Mouse (Mus musculus) limb, embryonic 12.5 days (tissue): ENCODE results near the gene Micu1. TPM values are rescaled to one million over a fixed set of nuclear protein-coding genes. Genes with fewer than 3 reads are reported as not detected.
"Not testable (repeated sequence)": the region's sequence is repeated elsewhere in the genome, so short reads cannot be mapped to it uniquely, and the experiment has no call there.

Source experiments
- ATAC-seq: fragments of 200-750 bp; cut with Nextera tagmentation; 2 replicates; pipeline ENCODE4 v1.8.0; 2017; ENCODE audit warnings: low read depth, moderate TSS enrichment; ENCODE audit not compliant: insufficient number of reproducible peaks, insufficient read depth, low FRiP score, low TSS enrichment
- H3K27ac ChIP-seq: fragments of 300-500 bp; sonication (generic); 2 replicates; pipeline ENCODE4 v1.5.1; 2016; ENCODE audit warnings: mild to moderate bottlenecking, moderate library complexity
- H3K27me3 ChIP-seq: fragments of 300-500 bp; sonication (generic); 2 replicates; pipeline ENCODE4 v1.6.1; 2016; ENCODE audit warnings: mild to moderate bottlenecking, moderate library complexity
- H3K36me3 ChIP-seq: fragments of 300-500 bp; sonication (generic); 2 replicates; pipeline ENCODE4 v1.6.1; 2016; ENCODE audit warnings: mild to moderate bottlenecking, moderate library complexity
- H3K4me1 ChIP-seq: fragments of 300-500 bp; sonication (generic); replicated peaks from 2 replicates; pipeline ENCODE4 v1.6.1; 2016
- H3K4me2 ChIP-seq: fragments of 300-500 bp; sonication (generic); 2 replicates; pipeline ENCODE4 v1.6.1; 2016; ENCODE audit warnings: mild to moderate bottlenecking, moderate library complexity
- H3K4me3 ChIP-seq: fragments of 300-500 bp; sonication (generic); replicated peaks from 2 replicates; pipeline ENCODE4 v1.5.1; 2016; ENCODE audit warnings: mild to moderate bottlenecking
- H3K9ac ChIP-seq: fragments of 300-500 bp; sonication (generic); replicated peaks from 2 replicates; pipeline ENCODE4 v1.6.1; 2016; ENCODE audit warnings: mild to moderate bottlenecking, moderate library complexity
- H3K9me3 ChIP-seq: fragments of 300-500 bp; sonication (generic); 2 replicates; pipeline ENCODE4 v1.6.1; 2016; ENCODE audit warnings: mild to moderate bottlenecking, moderate library complexity
- WGBS: fragments of 180-500 bp; shearing (Covaris S2); methylation state at CpG from one replicate; pipeline ENCODE4 v1.1.7; 2016; 5-methylcytosine and 5-hydroxymethylcytosine counted together
- polyA plus RNA-seq: library from polyadenylated mRNA; unstranded; fragments of >200 nt; fragmentation: Nextera tagmentation; extraction: Ambion mirVana; gene quantifications from 2 replicates; pipeline ENCODE4 v1.2.1, GENCODE M21; 2016

The Micu1 gene
- polyA plus RNA-seq, 1 experiment from 2014 or later = 80.5 TPM

GRCm38 (mm10) chr10:59860684-59861083 lies 158.4 kb downstream of the Micu1 start:
- Histone ChIP-seq H3K4me3 (no peak overlapping the region), H3K27ac (no peak overlapping the region), H3K36me3 (peaks cover 19% of the 10 kb centered on the region), H3K27me3 (no peaks in the 10 kb centered on the region), H3K4me2 (no peak overlapping the region), H3K9me3 (no peaks in the 10 kb centered on the region), H3K9ac (no peak overlapping the region), H3K4me1 (peaks cover 18% of the 10 kb centered on the region; the same call in 1 of the 2 replicates)
- no peak for ATAC-seq
- 74% methylated on average over 9 of the region's 9 CpGs for WGBS

- Histone ChIP-seq H3K4me1 (peaks cover 18% of the 10 kb centered on the region; the same call in 1 of the 2 replicates), H3K27ac (no peak overlapping the region), H3K9me3 (no peaks in the 10 kb centered on the region), H3K27me3 (no peaks in the 10 kb centered on the region), H3K4me3 (no peak overlapping the region), H3K9ac (no peak overlapping the region), H3K36me3 (peaks cover 19% of the 10 kb centered on the region), H3K4me2 (no peak overlapping the region)
- no peak for ATAC-seq
- WGBS = 86% methylated on average over 10 of the region's 10 CpGs
These were observed 158.9 kb downstream of the Micu1 start for GRCm38 (mm10) chr10:59861201-59861600.

- ATAC-seq = no peak
- Histone ChIP-seq H3K27ac (no peak overlapping the region), H3K4me2 (no peak overlapping the region), H3K4me3 (no peak overlapping the region), H3K9ac (no peak overlapping the region), H3K9me3 (no peaks in the 10 kb centered on the region), H3K36me3 (peaks cover 19% of the 10 kb centered on the region), H3K27me3 (no peaks in the 10 kb centered on the region), H3K4me1 (peaks cover 18% of the 10 kb centered on the region; the same call in 1 of the 2 replicates)
- 86% methylated on average over 6 of the region's 6 CpGs for WGBS
These were observed 160.7 kb downstream of the Micu1 start for GRCm38 (mm10) chr10:59862816-59863440.

- Histone ChIP-seq H3K4me1 (peaks cover 18% of the 10 kb centered on the region; the same call in 1 of the 2 replicates), H3K4me3 (no peak overlapping the region), H3K36me3 (peaks cover 19% of the 10 kb centered on the region), H3K9me3 (no peaks in the 10 kb centered on the region), H3K4me2 (no peak overlapping the region), H3K27ac (no peak overlapping the region), H3K27me3 (no peaks in the 10 kb centered on the region), H3K9ac (peak overlapping the region; percentile 32; the same call in 1 of the 2 replicates)
- WGBS = 27% methylated on average over 4 of the region's 4 CpGs
- no peak for ATAC-seq
These were observed 161.3 kb downstream of the Micu1 start for GRCm38 (mm10) chr10:59863620-59864019.

GRCm38 (mm10) chr10:59864232-59864875 lies 162.1 kb downstream of the Micu1 start:
- WGBS = 85% methylated on average over 19 of the region's 19 CpGs
- ATAC-seq = no peak
- Histone ChIP-seq H3K36me3 (peaks cover 19% of the 10 kb centered on the region), H3K4me1 (peaks cover 12% of the 10 kb centered on the region; the same call in 1 of the 2 replicates), H3K9me3 (no peaks in the 10 kb centered on the region), H3K27ac (no peak overlapping the region), H3K4me2 (no peak overlapping the region), H3K4me3 (no peak overlapping the region), H3K27me3 (no peaks in the 10 kb centered on the region), H3K9ac (no peak overlapping the region)

- Histone ChIP-seq H3K4me3 (no peak overlapping the region), H3K9me3 (no peaks in the 10 kb centered on the region), H3K27me3 (no peaks in the 10 kb centered on the region), H3K9ac (no peak overlapping the region), H3K4me2 (no peak overlapping the region), H3K4me1 (peaks cover 10% of the 10 kb centered on the region; the same call in 1 of the 2 replicates), H3K36me3 (peaks cover 19% of the 10 kb centered on the region), H3K27ac (no peak overlapping the region)
- WGBS = 32% methylated on average over 13 of the region's 13 CpGs
- ATAC-seq = peak; percentile 81
These were observed 162.8 kb downstream of the Micu1 start for GRCm38 (mm10) chr10:59864884-59865726.

GRCm38 (mm10) chr10:59868266-59868665 lies 166.0 kb downstream of the Micu1 start:
- peaks cover 11% of the 10 kb centered on the region for H3K36me3 ChIP-seq
- no peak for ATAC-seq
- H3K4me1 ChIP-seq = peaks cover 9% of the 10 kb centered on the region; the same call in 1 of the 2 replicates
- H3K27ac ChIP-seq = no peak overlapping the region
- no peaks in the 10 kb centered on the region for H3K27me3 ChIP-seq
- WGBS = 66% methylated on average over 11 of the region's 11 CpGs
- no peak overlapping the region for H3K9ac ChIP-seq
- no peaks in the 10 kb centered on the region for H3K9me3 ChIP-seq
- H3K4me3 ChIP-seq = no peak overlapping the region
- H3K4me2 ChIP-seq = no peak overlapping the region

GRCm38 (mm10) chr10:59870038-59870437 lies 167.8 kb downstream of the Micu1 start:
- no peak overlapping the region for H3K4me3 ChIP-seq
- no peak for ATAC-seq
- no peaks in the 10 kb centered on the region; the same call in 1 of the 2 replicates for H3K36me3 ChIP-seq
- no peaks in the 10 kb centered on the region for H3K4me1 ChIP-seq
- no peaks in the 10 kb centered on the region for H3K9me3 ChIP-seq
- no peak overlapping the region for H3K9ac ChIP-seq
- no peak overlapping the region for H3K4me2 ChIP-seq
- no peak overlapping the region for H3K27ac ChIP-seq
- H3K27me3 ChIP-seq = no peaks in the 10 kb centered on the region
- WGBS = 89% methylated on average over 6 of the region's 6 CpGs

- not testable (repeated sequence) for H3K4me3 ChIP-seq, H3K27me3 ChIP-seq, H3K9ac ChIP-seq, H3K4me2 ChIP-seq, ATAC-seq, H3K36me3 ChIP-seq, H3K27ac ChIP-seq, H3K9me3 ChIP-seq, H3K4me1 ChIP-seq
- 87% methylated on average over 4 of the region's 4 CpGs for WGBS
These were observed 170.4 kb downstream of the Micu1 start for GRCm38 (mm10) chr10:59872651-59873050.

GRCm38 (mm10) chr10:59873206-59873605 lies 170.9 kb downstream of the Micu1 start:
- Histone ChIP-seq H3K27ac (no peak overlapping the region), H3K9me3 (no peaks in the 10 kb centered on the region), H3K4me1 (no peaks in the 10 kb centered on the region), H3K4me2 (no peak overlapping the region), H3K4me3 (no peak overlapping the region), H3K36me3 (no peaks in the 10 kb centered on the region), H3K27me3 (no peaks in the 10 kb centered on the region), H3K9ac (no peak overlapping the region)
- 91% methylated on average over 5 of the region's 5 CpGs for WGBS
- no peak for ATAC-seq

- H3K27me3 ChIP-seq = no peaks in the 10 kb centered on the region
- H3K27ac ChIP-seq = no peak overlapping the region
- H3K4me1 ChIP-seq = 0 out of 2 replicates have a peak, but pooled peaks cover under 1% of the 10 kb centered on the region
- no peak overlapping the region for H3K4me2 ChIP-seq
- WGBS = 67% methylated on average over 5 of the region's 5 CpGs
- no peak overlapping the region for H3K9ac ChIP-seq
- no peaks in the 10 kb centered on the region for H3K9me3 ChIP-seq
- no peaks in the 10 kb centered on the region for H3K36me3 ChIP-seq
- no peak for ATAC-seq
- no peak overlapping the region for H3K4me3 ChIP-seq
These were observed 171.3 kb downstream of the Micu1 start for GRCm38 (mm10) chr10:59873613-59874012.
